Mouse (Mus musculus): ENCODE data around the gene Gm11596. TPM values are rescaled to one million over a fixed set of nuclear protein-coding genes. Genes with fewer than 3 reads are reported as not detected.

Gm11596 gene
- polyA plus RNA-seq, 1 experiment = not detected

DNA sequence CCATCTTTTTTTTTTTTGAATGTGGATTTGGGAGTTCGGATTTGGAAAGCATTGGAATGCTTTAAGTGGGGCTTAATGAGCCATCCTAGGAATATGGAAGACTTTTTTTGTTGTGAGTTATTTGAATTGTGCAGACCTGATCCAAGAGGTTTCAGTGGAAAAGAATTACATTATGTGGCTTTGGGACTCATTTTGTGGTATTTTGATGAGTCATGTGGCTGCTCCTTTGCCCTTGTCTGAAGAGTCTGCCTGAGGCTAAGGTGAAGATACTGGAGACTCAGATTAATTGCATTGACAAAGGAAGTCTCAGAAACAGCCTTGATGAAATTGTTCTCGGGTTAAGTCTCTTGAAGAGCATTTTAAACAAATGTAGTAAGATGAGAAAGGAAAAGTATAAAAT, 24.9 kb downstream of the Gm11596 start:
- TF ChIP-seq POLR2A (IDR thresholded peaks at IDR 0.05; ENCODE audit: insufficient read depth, low read depth, low read length) (no peak), CTCF (IDR thresholded peaks at IDR 0.05; ENCODE audit: insufficient read depth, low read depth, low read length) (no peak)
- H3K27ac ChIP-seq (ENCODE audit: insufficient read depth, low read depth, low read length) = no peak overlapping the region
- no peaks in the 10 kb centered on the region for H3K4me1 ChIP-seq (ENCODE audit: control insufficient read depth, insufficient read depth, low read length)
- H3K4me3 ChIP-seq (ENCODE audit: insufficient read depth, low read depth, low read length) = no peak overlapping the region
- 83% methylated on average over 2 of the region's 2 CpGs for WGBS

DNA sequence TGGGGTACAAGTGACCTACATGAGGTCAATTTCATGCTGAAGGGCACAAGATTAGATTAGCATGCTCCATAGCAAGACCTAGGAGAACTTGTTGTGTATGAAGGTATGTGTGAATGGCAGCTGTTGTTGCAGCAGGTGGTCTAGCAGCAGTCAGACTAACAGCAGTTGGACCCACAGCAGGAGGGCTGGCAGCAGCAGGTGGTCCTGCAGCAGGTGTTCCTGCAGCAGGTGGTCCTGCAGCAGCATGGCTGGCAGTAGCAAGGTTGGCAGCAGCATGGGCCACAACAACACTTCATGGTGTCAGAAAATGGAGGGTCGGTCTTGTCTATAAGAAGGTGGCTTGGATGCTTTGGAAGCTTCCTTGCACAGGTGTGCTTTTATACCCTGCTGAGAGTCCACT, 34.4 kb downstream of the Gm11596 start:
- Histone ChIP-seq H3K4me1 (ENCODE audit: control insufficient read depth, insufficient read depth, low read length) (no peaks in the 10 kb centered on the region), H3K27ac (ENCODE audit: insufficient read depth, low read depth, low read length) (no peak overlapping the region), H3K4me3 (ENCODE audit: insufficient read depth, low read depth, low read length) (no peak overlapping the region)
- 92% methylated on average over 1 of the region's 1 CpGs for WGBS
- TF ChIP-seq POLR2A (IDR thresholded peaks at IDR 0.05; ENCODE audit: insufficient read depth, low read depth, low read length) (no peak), CTCF (IDR thresholded peaks at IDR 0.05; ENCODE audit: insufficient read depth, low read depth, low read length) (no peak)

DNA sequence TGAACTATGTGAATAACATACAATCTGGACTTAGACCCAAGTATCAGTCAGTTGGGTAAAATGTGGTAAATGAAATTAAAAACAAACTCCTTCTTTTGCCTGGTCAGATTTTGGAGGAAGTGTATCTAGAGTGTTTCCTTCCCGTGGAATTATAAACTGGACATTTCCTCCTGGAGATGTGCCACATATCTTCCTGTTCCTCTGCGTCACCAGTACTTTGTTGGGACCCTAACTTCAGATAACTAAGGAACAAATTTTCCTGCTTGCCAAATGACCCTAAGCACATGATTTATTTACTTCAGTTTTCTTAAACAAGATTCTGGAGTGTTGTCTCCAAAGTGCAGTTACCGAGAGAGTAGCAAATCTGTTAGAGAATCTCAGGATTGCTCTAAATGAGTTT, 49.3 kb downstream of the Gm11596 start:
- TF ChIP-seq CTCF (IDR thresholded peaks at IDR 0.05; ENCODE audit: insufficient read depth, low read depth, low read length) (no peak), POLR2A (IDR thresholded peaks at IDR 0.05; ENCODE audit: insufficient read depth, low read depth, low read length) (no peak)
- WGBS = 88% methylated on average over 3 of the region's 3 CpGs
- no peak overlapping the region for H3K27ac ChIP-seq (ENCODE audit: insufficient read depth, low read depth, low read length)
- no peak overlapping the region for H3K4me3 ChIP-seq (ENCODE audit: insufficient read depth, low read depth, low read length)
- no peaks in the 10 kb centered on the region for H3K4me1 ChIP-seq (ENCODE audit: control insufficient read depth, insufficient read depth, low read length)

Other genes starting within 250 kb of the Gm11596 start
- gene Krtap3-3, start 242.6 kb downstream of the Gm11596 start, polyA plus RNA-seq (2012; ENCODE audit: insufficient read depth, insufficient read length, low replicate concordance, missing spikeins) = not detected in 2 replicates
- not detected in 2 replicates for gene Krtap3-2, start 236.6 kb downstream of the Gm11596 start, polyA plus RNA-seq (2012; ENCODE audit: insufficient read depth, insufficient read length, low replicate concordance, missing spikeins)
- not detected in 2 replicates for gene Gm11939, start 234.0 kb downstream of the Gm11596 start, polyA plus RNA-seq (2012; ENCODE audit: insufficient read depth, insufficient read length, low replicate concordance, missing spikeins)
- gene Krtap3-1, start 226.8 kb downstream of the Gm11596 start, polyA plus RNA-seq (2012; ENCODE audit: insufficient read depth, insufficient read length, low replicate concordance, missing spikeins) = not detected in 2 replicates
- gene Krtap1-5, start 212.5 kb downstream of the Gm11596 start, polyA plus RNA-seq (2012; ENCODE audit: insufficient read depth, insufficient read length, low replicate concordance, missing spikeins) = not detected in 2 replicates
- not detected in 2 replicates for gene Krtap1-4, start 209.8 kb downstream of the Gm11596 start, polyA plus RNA-seq (2012; ENCODE audit: insufficient read depth, insufficient read length, low replicate concordance, missing spikeins)
- gene Krtap1-3, start 202.1 kb downstream of the Gm11596 start, polyA plus RNA-seq (2012; ENCODE audit: insufficient read depth, insufficient read length, low replicate concordance, missing spikeins) = not detected in 2 replicates
- not detected in 2 replicates for gene Krtap9-3, start 195.4 kb downstream of the Gm11596 start, polyA plus RNA-seq (2012; ENCODE audit: insufficient read depth, insufficient read length, low replicate concordance, missing spikeins)
- not detected in 2 replicates for gene Gm11938, start 190.2 kb downstream of the Gm11596 start, polyA plus RNA-seq (2012; ENCODE audit: insufficient read depth, insufficient read length, low replicate concordance, missing spikeins)
- gene Gm11937, start 183.3 kb downstream of the Gm11596 start, polyA plus RNA-seq (2012; ENCODE audit: insufficient read depth, insufficient read length, low replicate concordance, missing spikeins) = not detected in 2 replicates
- gene Krtap2-4, start 178.6 kb downstream of the Gm11596 start, polyA plus RNA-seq (2012; ENCODE audit: insufficient read depth, insufficient read length, low replicate concordance, missing spikeins) = not detected in 2 replicates
- gene Gm11562, start 173.0 kb downstream of the Gm11596 start, polyA plus RNA-seq (2012; ENCODE audit: insufficient read depth, insufficient read length, low replicate concordance, missing spikeins) = not detected in 2 replicates
- gene Krtap4-1, start 165.2 kb downstream of the Gm11596 start, polyA plus RNA-seq (2012; ENCODE audit: insufficient read depth, insufficient read length, low replicate concordance, missing spikeins) = not detected in 2 replicates
- not detected in 2 replicates for gene Krtap4-2, start 158.4 kb downstream of the Gm11596 start, polyA plus RNA-seq (2012; ENCODE audit: insufficient read depth, insufficient read length, low replicate concordance, missing spikeins)
- not detected in 2 replicates for gene Krtap4-7, start 149.4 kb downstream of the Gm11596 start, polyA plus RNA-seq (2012; ENCODE audit: insufficient read depth, insufficient read length, low replicate concordance, missing spikeins)
- gene Gm11555, start 143.2 kb downstream of the Gm11596 start, polyA plus RNA-seq (2012; ENCODE audit: insufficient read depth, insufficient read length, low replicate concordance, missing spikeins) = not detected in 2 replicates
- not detected in 2 replicates for gene Gm11563, start 134.5 kb downstream of the Gm11596 start, polyA plus RNA-seq (2012; ENCODE audit: insufficient read depth, insufficient read length, low replicate concordance, missing spikeins)
- gene Krtap4-6, start 127.5 kb downstream of the Gm11596 start, polyA plus RNA-seq (2012; ENCODE audit: insufficient read depth, insufficient read length, low replicate concordance, missing spikeins) = not detected in 2 replicates
- gene Gm14190, start 102.7 kb downstream of the Gm11596 start, polyA plus RNA-seq (2012; ENCODE audit: insufficient read depth, insufficient read length, low replicate concordance, missing spikeins) = not detected in 2 replicates
- not detected in 2 replicates for gene Gm14180, start 59.2 kb downstream of the Gm11596 start, polyA plus RNA-seq (2012; ENCODE audit: insufficient read depth, insufficient read length, low replicate concordance, missing spikeins)
- gene Gm11595, start 20.6 kb downstream of the Gm11596 start, polyA plus RNA-seq (2012; ENCODE audit: insufficient read depth, insufficient read length, low replicate concordance, missing spikeins) = not detected in 2 replicates
- not detected in 2 replicates for gene Krtap4-8, start 12.8 kb downstream of the Gm11596 start, polyA plus RNA-seq (2012; ENCODE audit: insufficient read depth, insufficient read length, low replicate concordance, missing spikeins)
- not detected in 2 replicates for gene Krtap4-9, start 8.3 kb downstream of the Gm11596 start, polyA plus RNA-seq (2012; ENCODE audit: insufficient read depth, insufficient read length, low replicate concordance, missing spikeins)
- not detected in 2 replicates for gene Gm11569, start 5.5 kb upstream of the Gm11596 start, polyA plus RNA-seq (2012; ENCODE audit: insufficient read depth, insufficient read length, low replicate concordance, missing spikeins)
- not detected in 2 replicates for gene Gm11554, start 11.0 kb upstream of the Gm11596 start, polyA plus RNA-seq (2012; ENCODE audit: insufficient read depth, insufficient read length, low replicate concordance, missing spikeins)
- gene Krtap4-13, start 16.4 kb upstream of the Gm11596 start, polyA plus RNA-seq (2012; ENCODE audit: insufficient read depth, insufficient read length, low replicate concordance, missing spikeins) = not detected in 2 replicates
- not detected in 2 replicates for gene Gm11564, start 22.2 kb upstream of the Gm11596 start, polyA plus RNA-seq (2012; ENCODE audit: insufficient read depth, insufficient read length, low replicate concordance, missing spikeins)
- not detected in 2 replicates for gene 2300003K06Rik, start 44.6 kb upstream of the Gm11596 start, polyA plus RNA-seq (2012; ENCODE audit: insufficient read depth, insufficient read length, low replicate concordance, missing spikeins)
- gene Krtap4-16, start 58.1 kb upstream of the Gm11596 start, polyA plus RNA-seq (2012; ENCODE audit: insufficient read depth, insufficient read length, low replicate concordance, missing spikeins) = not detected in 2 replicates
- not detected in 2 replicates for gene Gm11568, start 64.5 kb upstream of the Gm11596 start, polyA plus RNA-seq (2012; ENCODE audit: insufficient read depth, insufficient read length, low replicate concordance, missing spikeins)
- not detected in 2 replicates for gene Gm11559, start 71.0 kb upstream of the Gm11596 start, polyA plus RNA-seq (2012; ENCODE audit: insufficient read depth, insufficient read length, low replicate concordance, missing spikeins)
- gene Krtap9-1, start 79.9 kb upstream of the Gm11596 start, polyA plus RNA-seq (2012; ENCODE audit: insufficient read depth, insufficient read length, low replicate concordance, missing spikeins) = not detected in 2 replicates
- not detected in 2 replicates for gene Gm11567, start 85.7 kb upstream of the Gm11596 start, polyA plus RNA-seq (2012; ENCODE audit: insufficient read depth, insufficient read length, low replicate concordance, missing spikeins)
- not detected in 2 replicates for gene Krtap31-1, start 114.5 kb upstream of the Gm11596 start, polyA plus RNA-seq (2012; ENCODE audit: insufficient read depth, insufficient read length, low replicate concordance, missing spikeins)
- not detected in 2 replicates for gene Gm11565, start 121.3 kb upstream of the Gm11596 start, polyA plus RNA-seq (2012; ENCODE audit: insufficient read depth, insufficient read length, low replicate concordance, missing spikeins)
- not detected in 2 replicates for gene Krtap31-2, start 142.8 kb upstream of the Gm11596 start, polyA plus RNA-seq (2012; ENCODE audit: insufficient read depth, insufficient read length, low replicate concordance, missing spikeins)
- gene Krtap9-5, start 155.0 kb upstream of the Gm11596 start, polyA plus RNA-seq (2012; ENCODE audit: insufficient read depth, insufficient read length, low replicate concordance, missing spikeins) = not detected in 2 replicates
- gene Krtap29-1, start 185.6 kb upstream of the Gm11596 start, polyA plus RNA-seq (2012; ENCODE audit: insufficient read depth, insufficient read length, low replicate concordance, missing spikeins) = not detected in 2 replicates
- gene Krtap16-1, start 193.1 kb upstream of the Gm11596 start, polyA plus RNA-seq (2012; ENCODE audit: insufficient read depth, insufficient read length, low replicate concordance, missing spikeins) = not detected in 2 replicates
- gene Krtap17-1, start 200.5 kb upstream of the Gm11596 start, polyA plus RNA-seq (2012; ENCODE audit: insufficient read depth, insufficient read length, low replicate concordance, missing spikeins) = not detected in 2 replicates
- not detected in 2 replicates for gene Krt33a, start 222.7 kb upstream of the Gm11596 start, polyA plus RNA-seq (2012; ENCODE audit: insufficient read depth, insufficient read length, low replicate concordance, missing spikeins)
- gene Krt33b, start 236.4 kb upstream of the Gm11596 start, polyA plus RNA-seq (2012; ENCODE audit: insufficient read depth, insufficient read length, low replicate concordance, missing spikeins) = not detected in 2 replicates
- not detected in 2 replicates for gene Krt34, start 248.1 kb upstream of the Gm11596 start, polyA plus RNA-seq (2012; ENCODE audit: insufficient read depth, insufficient read length, low replicate concordance, missing spikeins)